Mouse (Mus musculus) myocyte (in vitro differentiated cells): ENCODE results near the gene Edem3. TPM values are rescaled to one million over a fixed set of nuclear protein-coding genes. Genes with fewer than 3 reads are reported as not detected.
"Not testable (repeated sequence)": the region's sequence is repeated elsewhere in the genome, so short reads cannot be mapped to it uniquely, and the experiment has no call there.

ENCODE experiments used
- H3K27me3 ChIP-seq: one replicate; pipeline ENCODE4 v1.6.1; 2011; ENCODE audit not compliant: control insufficient read depth, insufficient read depth, insufficient read length
- H3K36me3 ChIP-seq: one replicate; pipeline ENCODE4 v1.6.1; 2011; ENCODE audit not compliant: control insufficient read depth, insufficient read depth
- H3K4me2 ChIP-seq: one replicate; pipeline ENCODE4 v1.6.1; 2011; ENCODE audit warnings: low read depth, control low read depth
- H3K4me3 ChIP-seq: one replicate; pipeline ENCODE4 v1.5.1; 2011; ENCODE audit warnings: mild to moderate bottlenecking, control low read depth, moderate library complexity
- H3K79me2 ChIP-seq: one replicate; pipeline ENCODE4 v1.6.1; 2011; ENCODE audit not compliant: control insufficient read depth, insufficient read depth
- H3ac ChIP-seq: one replicate; pipeline ENCODE4 v1.6.1; 2011; ENCODE audit not compliant: control insufficient read depth, insufficient read length
- CEBPB ChIP-seq: IDR thresholded peaks from 2 replicates; pipeline ENCODE4 v1.6.1; 2011; ENCODE audit warnings: mild to moderate bottlenecking, moderate library complexity; ENCODE audit not compliant: poor library complexity, insufficient read depth, severe bottlenecking
- E2F4 ChIP-seq: IDR thresholded peaks from one replicate; pipeline ENCODE4 v1.6.1; 2011; ENCODE audit warnings: mild to moderate bottlenecking, control low read depth, moderate library complexity; ENCODE audit not compliant: insufficient read depth
- MAX ChIP-seq: IDR thresholded peaks from one replicate; pipeline ENCODE4 v1.6.1; 2011; ENCODE audit warnings: low read depth, mild to moderate bottlenecking, control low read depth
- MYOD1 ChIP-seq, 3 experiments: IDR thresholded peaks; one replicate each; pipeline ENCODE4 v1.6.1; 2011; ENCODE audit warnings: control low read depth in 2 of 3, low read depth in 2 of 3, mild to moderate bottlenecking in 2 of 3, moderate library complexity in 1 of 3; ENCODE audit not compliant: insufficient read length in 2 of 3, control insufficient read depth in 1 of 3
- MYOG ChIP-seq, 3 experiments: IDR thresholded peaks; one replicate each; pipeline ENCODE4 v1.6.1; 2011; ENCODE audit warnings: control low read depth in 2 of 3, low read depth in 2 of 3, mild to moderate bottlenecking in 2 of 3; ENCODE audit not compliant: insufficient read length in 2 of 3, control insufficient read depth in 1 of 3, insufficient read depth in 1 of 3
- POLR2A ChIP-seq: IDR thresholded peaks from one replicate; pipeline ENCODE4 v1.6.1; 2011; ENCODE audit warnings: low read depth, mild to moderate bottlenecking, control low read depth, moderate library complexity; ENCODE audit not compliant: insufficient read length
- POLR2AphosphoS2 ChIP-seq: IDR thresholded peaks from one replicate; pipeline ENCODE4 v1.6.1; 2011; ENCODE audit warnings: low read depth, control low read depth; ENCODE audit not compliant: insufficient read length
- REST ChIP-seq: IDR thresholded peaks from one replicate; pipeline ENCODE4 v1.6.1; 2011; ENCODE audit warnings: mild to moderate bottlenecking, control low read depth, moderate library complexity; ENCODE audit not compliant: insufficient read depth, insufficient read length
- SRF ChIP-seq: IDR thresholded peaks from one replicate; pipeline ENCODE4 v1.6.1; 2011; ENCODE audit warnings: low read depth; ENCODE audit not compliant: control insufficient read depth, insufficient read length
- TCF12 ChIP-seq: IDR thresholded peaks from one replicate; pipeline ENCODE4 v1.6.1; 2011; ENCODE audit warnings: mild to moderate bottlenecking, control low read depth; ENCODE audit not compliant: poor library complexity, insufficient read depth, severe bottlenecking
- TCF3 ChIP-seq: IDR thresholded peaks from one replicate; pipeline ENCODE4 v1.6.1; 2011; ENCODE audit warnings: low read depth, control low read depth; ENCODE audit not compliant: insufficient read length
- USF1 ChIP-seq: IDR thresholded peaks from one replicate; pipeline ENCODE4 v1.6.1; 2011; ENCODE audit warnings: low read depth, mild to moderate bottlenecking, control low read depth, moderate library complexity
- polyA plus RNA-seq: library from polyadenylated mRNA; unstranded; fragments of >200 nt; fragmentation: generic; extraction: Trizol; gene quantifications from one replicate; pipeline ENCODE4 v1.2.1, GENCODE M21; 2012; ENCODE audit warnings: missing spikeins

The Edem3 gene
- polyA plus RNA-seq, 1 experiment: 10.0 TPM

DNA sequence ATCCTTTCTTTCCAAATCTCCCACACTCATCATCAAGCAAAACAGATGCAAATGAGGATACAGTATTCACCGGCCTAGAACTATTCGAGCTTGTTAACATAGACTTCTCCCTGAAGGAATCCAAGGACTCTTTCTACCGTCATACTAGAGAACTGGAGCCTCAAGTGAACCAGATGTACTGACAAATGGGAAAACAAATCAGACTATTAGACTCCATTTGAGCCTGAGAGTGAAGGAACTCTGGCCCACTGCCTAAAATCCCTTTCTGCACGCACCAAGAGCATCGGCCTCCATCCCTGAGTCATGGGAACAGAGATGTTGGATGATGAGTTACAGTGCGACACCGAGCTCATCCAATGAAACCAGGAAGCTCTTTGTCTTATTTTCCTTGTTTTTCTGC lies 69.9 kb downstream of the Edem3 start:
- Histone ChIP-seq H3K27me3 (no peaks in the 10 kb centered on the region), H3ac (no peak overlapping the region), H3K79me2 (no peaks in the 10 kb centered on the region), H3K4me3 (no peak overlapping the region), H3K4me2 (no peak overlapping the region), H3K36me3 (peaks cover 5% of the 10 kb centered on the region)
- TF ChIP-seq E2F4 (no peak), MYOD1 (IDR thresholded peaks at IDR 0.05; ENCODE audit: control insufficient read depth in 1 of 3, insufficient read length in 2 of 3, low read depth in 2 of 3) (no peak), TCF12 (no peak), USF1 (no peak), TCF3 (no peak), CEBPB (no peak), SRF (no peak), MYOG (IDR thresholded peaks at IDR 0.05; ENCODE audit: control insufficient read depth in 1 of 3, insufficient read depth in 1 of 3, insufficient read length in 2 of 3, low read depth in 2 of 3) (no peak), REST (no peak), POLR2AphosphoS2 (no peak), MAX (no peak)

DNA sequence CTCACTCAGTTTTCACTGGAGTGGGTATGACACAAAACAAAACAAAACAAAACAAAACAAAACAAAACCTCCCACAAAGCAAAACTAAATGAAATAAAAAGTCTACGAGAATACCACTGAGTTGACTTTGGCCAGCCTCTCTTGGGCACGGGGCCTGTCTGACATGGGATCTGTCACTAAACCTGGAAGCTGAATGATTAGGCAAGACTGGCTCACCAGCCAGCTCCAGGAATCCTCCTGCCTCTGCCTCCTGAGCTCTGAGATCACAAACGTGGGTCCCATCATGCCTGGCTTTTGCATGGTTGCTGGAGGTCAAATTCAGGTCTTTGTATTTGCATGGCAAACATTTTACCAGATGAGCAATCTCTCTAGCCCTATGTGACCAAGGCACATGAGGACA lies 76.6 kb downstream of the Edem3 start:
- Histone ChIP-seq H3K4me3 (no peak overlapping the region), H3ac (no peak overlapping the region), H3K27me3 (no peaks in the 10 kb centered on the region), H3K4me2 (no peak overlapping the region), H3K79me2 (no peaks in the 10 kb centered on the region), H3K36me3 (no peaks in the 10 kb centered on the region)
- TF ChIP-seq MYOD1 (IDR thresholded peaks at IDR 0.05; ENCODE audit: control insufficient read depth in 1 of 3, insufficient read length in 2 of 3, low read depth in 2 of 3): no peak
- no peak for TF ChIP-seq TCF3
- no peak for TF ChIP-seq REST

DNA sequence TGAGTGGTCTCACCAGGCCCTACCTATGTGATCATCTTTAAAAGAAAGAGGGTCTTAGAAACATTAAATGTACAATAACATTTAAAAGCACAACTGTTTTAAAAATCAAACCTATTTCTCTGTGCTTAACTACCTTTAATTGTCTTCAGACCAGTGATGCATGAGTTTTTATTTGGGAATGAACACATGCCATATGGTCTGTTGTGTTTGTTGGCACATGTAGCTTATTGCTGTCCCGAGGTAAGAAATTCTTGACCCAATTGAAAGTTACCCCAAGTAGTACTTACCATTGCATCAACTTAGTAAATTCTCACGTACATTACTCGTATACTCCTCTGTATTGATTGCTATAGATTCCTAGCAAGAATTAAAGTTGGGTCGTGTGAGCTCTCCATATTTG lies 80.1 kb downstream of the Edem3 start:
- Histone ChIP-seq H3K36me3 (no peaks in the 10 kb centered on the region), H3ac (no peak overlapping the region), H3K4me3 (no peak overlapping the region), H3K4me2 (no peak overlapping the region), H3K27me3 (no peaks in the 10 kb centered on the region), H3K79me2 (no peaks in the 10 kb centered on the region)
- no peak for TF ChIP-seq TCF12
- no peak for TF ChIP-seq REST
- no peak for TF ChIP-seq MYOD1 (IDR thresholded peaks at IDR 0.05; ENCODE audit: control insufficient read depth in 1 of 3, insufficient read length in 2 of 3, low read depth in 2 of 3)
- no peak for TF ChIP-seq MAX
- TF ChIP-seq POLR2A: no peak
- TF ChIP-seq MYOG (IDR thresholded peaks at IDR 0.05; ENCODE audit: control insufficient read depth in 1 of 3, insufficient read depth in 1 of 3, insufficient read length in 2 of 3, low read depth in 2 of 3): no peak
- no peak for TF ChIP-seq TCF3
- no peak for TF ChIP-seq POLR2AphosphoS2
- TF ChIP-seq E2F4: no peak
- no peak for TF ChIP-seq USF1
- TF ChIP-seq CEBPB: no peak

DNA sequence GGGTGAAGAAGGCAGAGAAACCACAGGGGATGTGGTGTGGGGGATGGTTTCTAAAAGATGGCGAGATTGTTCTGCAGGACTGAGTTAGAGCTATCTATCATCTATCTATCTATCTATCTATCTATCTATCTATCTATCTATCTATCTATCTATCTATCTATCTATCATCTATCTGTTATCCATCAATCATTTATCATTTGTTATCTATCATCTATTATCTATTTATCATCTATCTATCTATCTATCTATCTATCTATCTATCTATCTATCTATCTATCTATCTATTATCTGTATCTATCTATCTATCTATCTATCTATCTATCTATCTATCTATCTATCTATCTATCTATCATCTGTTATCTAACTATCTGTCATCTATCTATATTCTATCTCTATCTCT lies 85.2 kb downstream of the Edem3 start:
- H3K4me3 ChIP-seq, H3ac ChIP-seq, H3K27me3 ChIP-seq, H3K4me2 ChIP-seq, H3K79me2 ChIP-seq, H3K36me3 ChIP-seq: not testable (repeated sequence)

DNA sequence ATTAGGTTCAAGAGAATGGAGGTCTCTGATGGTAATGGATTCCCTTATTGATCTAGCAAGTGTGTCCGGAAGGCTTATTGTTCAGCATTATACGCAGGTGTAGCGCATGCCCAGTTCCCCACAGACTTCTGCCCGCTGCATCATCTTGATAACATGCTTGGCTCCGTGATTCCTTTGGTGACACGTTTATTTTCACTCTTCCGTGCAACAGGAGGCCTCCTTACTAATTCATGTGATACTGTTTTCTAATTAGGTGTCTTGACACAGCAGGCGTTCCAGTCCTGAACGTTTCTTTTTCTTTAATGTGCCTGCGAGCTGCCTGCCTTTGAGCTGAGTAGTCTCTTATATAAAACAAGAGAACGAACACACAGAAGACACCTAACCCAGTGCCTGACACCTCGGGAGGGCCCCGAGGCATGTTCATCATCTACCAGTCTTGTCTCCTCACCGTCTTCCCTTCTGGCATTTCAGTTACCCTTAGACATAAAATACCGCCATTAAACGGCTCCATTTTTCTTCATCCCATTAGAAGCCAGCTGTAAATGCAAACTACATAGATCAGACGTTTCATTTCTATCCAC lies 90.2 kb downstream of the Edem3 start:
- Histone ChIP-seq H3K36me3 (no peaks in the 10 kb centered on the region), H3K4me2 (peak overlapping the region; percentile 30), H3K27me3 (no peaks in the 10 kb centered on the region), H3K4me3 (no peak overlapping the region), H3ac (no peak overlapping the region), H3K79me2 (no peaks in the 10 kb centered on the region)
- no peak for TF ChIP-seq USF1
- no peak for TF ChIP-seq CEBPB
- no peak for TF ChIP-seq MAX
- no peak for TF ChIP-seq MYOG (IDR thresholded peaks at IDR 0.05; ENCODE audit: control insufficient read depth in 1 of 3, insufficient read depth in 1 of 3, insufficient read length in 2 of 3, low read depth in 2 of 3)
- TF ChIP-seq SRF: no peak
- no peak for TF ChIP-seq E2F4
- no peak for TF ChIP-seq MYOD1 (IDR thresholded peaks at IDR 0.05; ENCODE audit: control insufficient read depth in 1 of 3, insufficient read length in 2 of 3, low read depth in 2 of 3)
- no peak for TF ChIP-seq TCF12
- no peak for TF ChIP-seq REST
- no peak for TF ChIP-seq TCF3
